Mouse (Mus musculus) frontal cortex, postnatal 25 days (tissue): ENCODE data around the gene Nat14.

Experiments
- DNase-seq, 2 experiments: peaks; one replicate each; pipeline ENCODE4 v3.0.0; 2022; ENCODE audit warnings: low spot score in 2 of 2

Nat14 gene

DNA sequence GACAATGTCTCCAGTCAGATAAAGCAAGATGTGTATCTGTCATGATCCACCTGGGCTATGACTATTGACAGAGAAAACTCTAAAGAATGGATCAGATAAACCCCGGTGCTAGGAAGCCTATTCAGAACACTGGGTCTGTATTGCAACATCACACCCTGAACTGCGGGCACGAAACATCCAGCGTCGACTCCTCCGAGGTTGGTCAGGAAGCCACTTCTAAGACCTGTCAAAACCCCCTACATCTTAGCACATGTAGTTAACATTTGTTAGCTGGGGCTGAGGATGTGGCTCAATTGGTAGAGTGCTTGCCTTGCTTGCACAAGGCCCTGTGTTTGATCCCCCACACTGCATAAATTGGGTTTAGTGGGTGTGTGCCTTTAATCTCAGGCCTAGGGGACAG is 26.6 kb downstream of the Nat14 start:
- DNase-seq: no peak

DNA sequence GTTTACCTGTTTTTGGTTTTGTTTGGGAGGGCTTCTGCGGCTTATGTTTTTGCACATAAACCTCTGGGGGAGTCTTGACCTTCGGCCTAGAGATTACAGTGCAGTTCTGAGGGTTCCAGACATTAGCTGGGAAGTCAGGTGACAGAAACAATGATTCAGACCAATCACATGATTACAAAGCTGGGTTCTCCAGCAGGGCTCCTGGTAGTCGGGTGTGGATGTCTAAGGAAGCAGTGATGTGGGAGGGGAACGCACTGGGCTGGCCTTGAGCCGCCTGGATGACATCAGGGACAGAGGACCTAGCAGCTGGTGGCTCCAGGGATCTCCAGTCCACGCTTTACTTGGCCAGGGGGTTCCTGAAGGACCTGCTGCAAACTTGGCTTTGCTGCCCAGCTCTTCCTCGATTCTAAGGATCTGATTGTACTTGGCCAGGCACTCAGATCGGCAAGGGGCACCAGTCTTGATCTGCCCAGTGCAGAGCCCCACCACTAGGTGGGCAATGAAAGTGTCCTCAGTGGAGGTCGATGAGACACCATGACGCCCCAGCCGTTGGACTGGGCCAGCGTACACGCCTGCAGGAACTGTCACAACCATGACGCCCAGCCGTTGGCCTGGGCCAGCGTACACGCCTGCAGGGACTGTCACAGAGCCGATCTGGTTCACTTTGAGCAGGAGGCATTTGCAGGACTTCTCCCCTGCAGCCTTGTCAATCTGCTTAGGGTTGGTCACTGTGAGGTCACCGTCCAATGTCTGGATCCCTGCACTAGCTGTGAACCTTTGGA is 28.9 kb downstream of the Nat14 start:
- no peak for DNase-seq

DNA sequence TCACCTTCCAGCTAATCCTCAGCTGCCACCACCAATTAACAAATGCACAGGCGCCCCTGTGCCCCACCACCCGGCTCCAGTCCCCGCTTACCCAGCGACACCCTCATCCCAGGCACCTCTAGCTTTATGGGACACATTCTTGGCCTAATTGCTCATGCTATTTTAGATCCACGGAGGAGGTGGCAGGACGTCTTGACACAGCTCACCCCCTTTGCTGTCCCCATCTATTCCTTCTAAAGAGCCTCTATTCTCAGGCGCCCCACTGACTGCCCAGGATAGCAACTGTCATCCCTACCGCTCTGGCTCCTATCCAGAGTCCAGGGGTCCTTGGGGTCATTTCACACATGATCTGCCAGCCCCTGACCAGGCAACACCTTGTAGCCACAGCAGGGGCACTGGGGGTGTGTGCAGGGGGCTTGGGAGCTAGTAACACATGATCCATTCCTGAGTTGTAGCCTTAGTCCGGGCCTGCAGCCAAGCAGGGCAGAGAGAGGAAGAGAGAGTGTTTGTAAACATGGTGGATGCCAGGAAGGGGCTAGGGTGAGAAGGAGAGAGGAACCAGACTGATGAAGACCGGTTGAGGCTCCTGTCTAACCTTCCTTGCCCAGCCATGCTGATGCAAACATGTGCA is 32.1 kb downstream of the Nat14 start:
- no peak for DNase-seq

DNA sequence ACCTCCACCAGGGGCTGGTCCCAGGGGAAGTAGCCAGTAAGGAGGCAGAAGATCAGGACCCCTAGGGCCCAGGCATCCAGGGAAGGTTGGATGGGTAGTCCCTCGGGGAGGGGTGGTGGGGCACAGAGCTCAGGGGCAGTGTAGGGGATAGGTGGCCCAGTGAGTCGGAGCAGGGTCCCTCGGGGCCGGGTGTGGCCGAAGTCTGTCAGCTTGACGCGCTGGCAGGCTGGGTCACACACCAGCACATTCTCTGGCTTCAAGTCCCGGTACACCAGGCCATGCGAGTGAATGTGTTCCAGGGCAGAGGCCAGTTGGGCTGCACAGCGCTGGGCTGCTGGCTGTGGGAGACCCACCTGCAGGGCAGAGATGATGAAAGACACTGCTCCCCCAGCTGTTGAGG is 35.5 kb downstream of the Nat14 start:
- no peak for DNase-seq

DNA sequence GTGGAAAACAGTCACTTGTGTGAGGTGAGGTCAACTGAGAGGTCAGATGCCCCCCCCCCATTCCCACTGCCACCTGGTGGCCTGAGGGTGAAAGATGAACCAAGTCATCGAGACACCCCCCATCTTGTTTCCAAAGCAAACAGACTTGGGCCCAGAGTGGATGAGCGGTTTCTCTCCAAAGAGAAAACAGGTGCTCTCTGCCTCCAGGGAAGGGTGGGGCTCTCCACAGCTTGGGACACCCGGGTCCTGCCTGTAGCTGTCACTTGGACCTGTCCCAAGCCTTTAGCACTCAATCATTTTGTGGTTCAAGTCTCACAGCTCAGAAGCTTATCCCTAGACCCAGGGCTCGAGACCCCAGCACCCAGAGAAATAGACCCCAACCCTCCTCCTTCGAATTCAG is 41.7 kb downstream of the Nat14 start:
- DNase-seq: no peak

DNA sequence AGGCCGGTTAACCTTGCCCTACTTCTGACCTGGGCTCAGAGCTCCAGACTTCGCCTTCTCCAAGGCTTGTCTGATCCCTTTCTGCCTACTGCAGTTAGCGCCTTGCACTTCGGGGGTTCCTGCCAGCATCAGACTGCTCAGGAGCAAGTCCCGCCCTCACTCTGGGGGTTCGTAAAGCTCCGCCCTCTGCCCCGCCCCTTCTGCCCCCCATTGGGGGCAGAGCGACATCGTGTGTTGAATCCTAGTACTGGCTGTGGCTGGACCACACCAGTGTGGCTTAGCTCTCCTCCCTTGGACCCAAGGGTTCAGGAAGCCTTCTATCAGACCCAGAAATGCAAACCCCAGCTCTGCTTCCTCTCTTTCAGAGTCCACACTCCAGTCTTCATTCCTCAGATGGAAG is 42.4 kb downstream of the Nat14 start, which contains the start of gene Sbk2:
TSS of gene Sbk2 (minus strand) at position 135 of the 400 bp plus-strand sequence.
- DNase-seq: peak; percentile 30 to 49

DNA sequence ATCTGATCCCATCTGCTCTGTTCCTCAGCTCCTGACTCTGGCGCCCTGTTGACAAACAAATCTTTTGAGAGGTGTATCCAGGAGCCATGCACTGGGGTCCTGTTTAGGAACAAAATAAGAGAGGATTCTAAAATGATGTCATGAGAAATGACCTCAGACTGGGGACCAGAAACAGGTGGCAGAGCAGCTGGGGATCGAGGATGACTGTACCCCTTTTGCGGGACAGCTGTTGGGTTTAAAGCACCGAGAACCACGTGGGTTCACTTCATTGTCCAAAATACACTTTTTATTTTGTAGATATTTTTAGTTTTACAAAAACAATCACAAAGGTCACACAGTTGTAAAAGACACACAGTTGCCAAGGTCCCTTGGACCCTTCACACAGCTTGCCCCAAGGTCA is 43.2 kb downstream of the Nat14 start:
- no peak for DNase-seq

DNA sequence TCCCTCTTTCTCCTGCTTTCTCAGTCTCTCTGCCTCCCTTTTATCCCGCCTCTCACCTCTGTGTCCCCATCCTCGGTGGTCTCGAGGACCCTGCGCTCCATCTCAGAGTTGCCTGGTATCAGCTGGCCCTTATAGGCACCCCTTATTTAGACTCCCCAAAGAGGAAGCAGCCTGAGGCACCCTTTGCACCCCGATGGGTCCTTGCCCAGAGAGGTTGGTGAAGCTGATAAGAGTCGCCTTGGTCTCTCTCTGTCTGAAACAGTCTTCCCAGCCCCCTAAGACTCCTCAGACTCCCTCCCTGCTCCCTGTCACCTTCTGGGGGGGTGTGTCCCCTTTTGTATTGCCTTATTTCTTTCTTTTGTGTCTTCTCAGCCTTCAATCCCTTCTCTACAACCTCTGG is 49.2 kb downstream of the Nat14 start, which contains the start of gene Sbk3:
TSS of gene Sbk3 (minus strand) at position 101 of the 400 bp plus-strand sequence.
- DNase-seq: no peak

DNA sequence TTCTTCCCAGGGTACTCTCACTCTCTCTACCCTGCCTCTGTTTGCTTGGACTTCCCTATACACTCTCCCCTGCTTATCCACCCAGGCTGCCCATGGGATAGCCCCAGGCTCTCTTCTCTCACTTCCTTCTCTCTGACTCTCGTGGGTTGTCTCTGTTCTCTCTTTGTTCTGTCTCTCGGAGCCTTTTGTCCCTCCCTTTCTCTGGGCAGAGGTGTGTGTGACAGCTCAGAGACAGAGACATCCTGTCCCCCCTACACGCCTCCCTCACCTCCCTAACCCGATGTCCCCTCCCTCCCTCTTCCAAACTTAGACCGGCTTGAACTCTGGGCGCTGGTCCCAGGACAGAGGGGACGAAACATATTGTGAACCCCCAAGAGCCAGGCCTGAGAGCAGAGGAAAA is 49.9 kb downstream of the Nat14 start:
- DNase-seq: no peak

DNA sequence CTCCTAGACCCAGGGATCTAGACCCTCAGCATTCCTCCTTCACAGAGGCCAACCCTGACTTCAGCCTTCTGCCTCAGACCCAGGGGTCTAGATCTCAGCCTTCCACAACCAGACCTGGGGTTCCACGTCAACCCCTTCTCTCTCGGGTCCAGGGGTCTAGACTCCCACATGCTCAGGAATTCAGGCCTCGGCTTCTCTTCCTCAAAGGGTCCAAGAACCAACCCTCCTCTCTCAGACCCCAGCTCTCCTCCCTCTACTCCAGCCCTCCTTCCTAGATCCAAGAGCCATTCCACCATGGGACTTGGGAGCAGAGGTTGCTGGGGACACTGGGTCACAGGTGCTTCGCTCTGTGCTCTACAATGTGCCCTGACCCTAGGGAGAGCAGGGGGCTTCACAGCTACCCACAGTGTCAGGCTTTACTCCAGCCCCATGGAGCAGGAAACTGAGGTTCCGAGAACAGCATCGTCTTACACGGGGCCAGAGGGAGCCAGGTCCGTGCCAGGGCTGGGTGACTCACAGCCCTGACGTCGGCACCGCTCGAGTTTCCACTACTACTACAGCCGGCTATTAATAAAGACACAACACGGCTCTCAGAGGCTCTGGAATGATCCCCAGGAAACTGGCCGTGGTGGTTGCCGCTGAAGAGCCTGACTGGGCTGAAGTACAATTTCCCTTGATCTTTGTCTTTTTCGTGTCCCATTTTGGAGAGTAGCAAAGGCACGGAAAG is 50.7 kb downstream of the Nat14 start:
- DNase-seq: no peak
